Mouse (Mus musculus) lung, adult 2 months (tissue): Measurements from ENCODE around the gene Numa1.

Source experiments
- CTCF ChIP-seq: fragments of 200-500 bp; IDR thresholded peaks from 2 replicates; pipeline ENCODE4 v1.5.1; 2011; ENCODE audit warnings: mild to moderate bottlenecking, low read length, control low read depth; ENCODE audit not compliant: insufficient read depth
- POLR2A ChIP-seq: fragments of 200-500 bp; IDR thresholded peaks from 2 replicates; pipeline ENCODE4 v1.6.1; 2011; ENCODE audit warnings: low read depth, mild to moderate bottlenecking, control low read depth, low read length, borderline replicate concordance; ENCODE audit errors: extremely low read depth

DNA sequence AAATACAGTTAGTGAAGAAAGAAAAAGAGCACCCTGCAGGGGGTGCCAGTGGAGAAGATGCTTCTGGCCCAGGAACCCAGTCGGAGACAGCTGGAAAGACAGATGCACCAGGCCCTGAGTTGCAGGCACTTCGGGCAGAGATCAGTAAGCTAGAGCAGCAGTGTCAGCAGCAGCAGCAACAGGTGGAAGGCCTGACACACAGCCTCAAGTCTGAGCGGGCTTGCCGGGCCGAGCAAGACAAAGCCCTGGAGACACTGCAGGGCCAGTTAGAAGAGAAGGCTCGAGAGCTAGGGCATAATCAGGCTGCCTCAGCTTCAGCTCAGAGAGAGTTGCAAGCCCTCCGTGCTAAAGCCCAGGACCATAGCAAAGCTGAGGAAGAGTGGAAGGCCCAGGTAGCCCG is 66.4 kb downstream of the Numa1 start:
- TF ChIP-seq POLR2A (no peak), CTCF (no peak)
